In genomic region chr11:59694533-59694932, GRCm38 (mm10) we compare ENCODE assay signal across 11 mouse cellular contexts. TPM values are rescaled to one million over a fixed set of nuclear protein-coding genes. Genes with fewer than 3 reads are reported as not detected.
DNase-seq lines count a peak whose midpoint lies in the region; ATAC-seq and TF ChIP-seq lines count a peak whose summit lies in the region.
"Had no signal": no experiment of that assay in that cellular context is flagged by ENCODE, and none has a peak within 500 bp of the region (broad histone marks: within the 10 kb centered on the region; RNA-seq: fewer than 3 reads in every experiment).

No protein-coding gene starts in this region.

- H3K4me1 ChIP-seq in forebrain, postnatal 0 days (ENCODE audit: insufficient read depth) = no peaks in the 10 kb centered on the region
- H3K4me1 ChIP-seq in forebrain, embryonic 10.5 days = peaks cover 4% of the 10 kb centered on the region
- H3K4me1 ChIP-seq in neural tube, embryonic 14.5 days (ENCODE audit: control insufficient read depth, insufficient read depth, low read length) = peaks cover 10% of the 10 kb centered on the region; the same call in 1 of the 2 replicates
- peaks cover 12% of the 10 kb centered on the region for H3K4me1 ChIP-seq in neural tube, embryonic 15.5 days
- no peaks in the 10 kb centered on the region for H3K4me1 ChIP-seq in forebrain, embryonic 11.5 days (replicated peaks; ENCODE audit: control insufficient read depth, insufficient read depth, low read length)
- H3K4me1 ChIP-seq: midbrain, embryonic 13.5 days had no signal

- ATAC-seq in forebrain, postnatal 0 days = no peak
- no peak; the same call in 1 of the 2 replicates for ATAC-seq in neural tube, embryonic 14.5 days (ENCODE audit: low read depth)
- ATAC-seq in neural tube, embryonic 15.5 days (ENCODE audit: low FRiP score) = no peak
- ATAC-seq in forebrain, embryonic 11.5 days (replicated peaks; ENCODE audit: low FRiP score) = no peak
- ATAC-seq: midbrain, embryonic 13.5 days had no signal

- H3K4me3 ChIP-seq in forebrain, postnatal 0 days (ENCODE audit: low read depth, low read length) = no peak overlapping the region
- H3K4me3 ChIP-seq in forebrain, embryonic 10.5 days = no peak overlapping the region
- H3K4me3 ChIP-seq in neural tube, embryonic 14.5 days (ENCODE audit: low read depth, low read length) = no peak overlapping the region
- no peak overlapping the region for H3K4me3 ChIP-seq in neural tube, embryonic 15.5 days (replicated peaks)
- H3K4me3 ChIP-seq in forebrain, embryonic 11.5 days (ENCODE audit: low read depth, low read length) = no peak overlapping the region
- H3K4me3 ChIP-seq: limb, embryonic 13.5 days; midbrain, embryonic 13.5 days had no signal

- whole genome bisulfite sequencing in forebrain, postnatal 0 days = 38% methylated on average over 1 of the region's 1 CpGs
- 93% methylated on average over 1 of the region's 1 CpGs for WGBS in forebrain, embryonic 10.5 days
- WGBS in neural tube, embryonic 14.5 days = 59% methylated on average over 1 of the region's 1 CpGs
- 68% methylated on average over 1 of the region's 1 CpGs for WGBS in neural tube, embryonic 15.5 days
- WGBS in forebrain, embryonic 11.5 days = 94% methylated on average over 1 of the region's 1 CpGs

- H3K9ac ChIP-seq in forebrain, postnatal 0 days = no peak overlapping the region
- H3K9ac ChIP-seq in neural tube, embryonic 14.5 days (replicated peaks; ENCODE audit: low read depth, low read length) = no peak overlapping the region
- H3K9ac ChIP-seq in neural tube, embryonic 15.5 days (replicated peaks) = no peak overlapping the region
- no peak overlapping the region for H3K9ac ChIP-seq in forebrain, embryonic 11.5 days (ENCODE audit: low read length)
- H3K9ac ChIP-seq: limb, embryonic 13.5 days; midbrain, embryonic 13.5 days had no signal

- intact Hi-C loops in heart, postnatal 10 days (cut with DNase I) = no loop called here

- no peak overlapping the region for H3K27ac ChIP-seq in forebrain, postnatal 0 days (ENCODE audit: low read depth, low read length)
- no peak overlapping the region for H3K27ac ChIP-seq in forebrain, embryonic 10.5 days
- H3K27ac ChIP-seq in neural tube, embryonic 14.5 days (ENCODE audit: low read depth, low read length) = peak overlapping the region; percentile 22; the same call in 1 of the 2 replicates
- H3K27ac ChIP-seq in neural tube, embryonic 15.5 days (replicated peaks) = no peak overlapping the region
- H3K27ac ChIP-seq in forebrain, embryonic 11.5 days (ENCODE audit: low read depth, low read length) = no peak overlapping the region
- H3K27ac ChIP-seq: limb, embryonic 13.5 days; midbrain, embryonic 13.5 days had no signal

- TF ChIP-seq CTCF in forebrain, postnatal 0 days (IDR thresholded peaks at IDR 0.05; ENCODE audit: low read depth) = no peak

- no peaks in the 10 kb centered on the region for H3K27me3 ChIP-seq in forebrain, postnatal 0 days (ENCODE audit: insufficient read depth, low read length)
- H3K27me3 ChIP-seq in forebrain, embryonic 10.5 days (ENCODE audit: poor library complexity, severe bottlenecking) = no peaks in the 10 kb centered on the region
- no peaks in the 10 kb centered on the region for H3K27me3 ChIP-seq in neural tube, embryonic 14.5 days (ENCODE audit: control insufficient read depth, insufficient read depth, low read length)
- no peaks in the 10 kb centered on the region for H3K27me3 ChIP-seq in neural tube, embryonic 15.5 days (replicated peaks)
- no peaks in the 10 kb centered on the region for H3K27me3 ChIP-seq in forebrain, embryonic 11.5 days (ENCODE audit: control insufficient read depth, insufficient read depth, low read length)
- H3K27me3 ChIP-seq: limb, embryonic 13.5 days; midbrain, embryonic 13.5 days had no signal

- H3K9me3 ChIP-seq in forebrain, postnatal 0 days (ENCODE audit: low read length) = no peaks in the 10 kb centered on the region
- no peaks in the 10 kb centered on the region for H3K9me3 ChIP-seq in forebrain, embryonic 10.5 days
- H3K9me3 ChIP-seq in neural tube, embryonic 14.5 days (ENCODE audit: control insufficient read depth, low read length) = no peaks in the 10 kb centered on the region
- no peaks in the 10 kb centered on the region for H3K9me3 ChIP-seq in neural tube, embryonic 15.5 days (replicated peaks)
- no peaks in the 10 kb centered on the region for H3K9me3 ChIP-seq in forebrain, embryonic 11.5 days (ENCODE audit: control insufficient read depth, low read length)
- H3K9me3 ChIP-seq: limb, embryonic 13.5 days; midbrain, embryonic 13.5 days had no signal

- DNase-seq in forebrain, postnatal 0 days = peak; percentile 13
- DNase-seq in forebrain, embryonic 10.5 days (ENCODE audit: extremely low spot score, low spot score) = no peak
- peak; percentile 47 to 56 for DNase-seq in heart, postnatal 10 days
- peak; percentile 49 to 56 for DNase-seq in lung, postnatal 4 days
- no peak for DNase-seq in embryo, embryonic 11 days
- no peak for DNase-seq in forebrain, embryonic 11.5 days (ENCODE audit: low spot score)
- DNase-seq: right cerebral cortex, adult 18-20 months had no signal

- H3K36me3 ChIP-seq in forebrain, postnatal 0 days (ENCODE audit: insufficient read depth) = peaks cover 26% of the 10 kb centered on the region
- peaks cover 39% of the 10 kb centered on the region for H3K36me3 ChIP-seq in forebrain, embryonic 10.5 days (replicated peaks)
- H3K36me3 ChIP-seq in neural tube, embryonic 14.5 days (ENCODE audit: control insufficient read depth, insufficient read depth, low read length) = peaks cover 8% of the 10 kb centered on the region; the same call in 1 of the 2 replicates
- peaks cover 25% of the 10 kb centered on the region for H3K36me3 ChIP-seq in neural tube, embryonic 15.5 days
- no peaks in the 10 kb centered on the region; the same call in 1 of the 2 replicates for H3K36me3 ChIP-seq in forebrain, embryonic 11.5 days (ENCODE audit: control insufficient read depth, insufficient read depth, low read length)

- no peak overlapping the region for H3K4me2 ChIP-seq in forebrain, postnatal 0 days (ENCODE audit: low read depth)
- no peak overlapping the region for H3K4me2 ChIP-seq in neural tube, embryonic 14.5 days (ENCODE audit: low read depth, low read length)
- H3K4me2 ChIP-seq in neural tube, embryonic 15.5 days = no peak overlapping the region
- no peak overlapping the region for H3K4me2 ChIP-seq in forebrain, embryonic 11.5 days (ENCODE audit: low read depth, low read length, severe bottlenecking)
- H3K4me2 ChIP-seq: limb, embryonic 13.5 days; midbrain, embryonic 13.5 days had no signal

RNA-seq across cellular contexts. Expression of gene Mprip, which starts 33.4 kb away (rescaled TPM):
- total RNA-seq in forebrain, postnatal 0 days (2014; rRNA removed) = 191 and 205 TPM in 2 replicates
- polyA plus RNA-seq in forebrain, postnatal 0 days (2015; fragmentation: Nextera tagmentation; extraction: Ambion mirVana) = 62.0 and 62.2 TPM in 2 replicates
- polyA plus RNA-seq in forebrain, embryonic 10.5 days (2016; fragmentation: Nextera tagmentation; extraction: Ambion mirVana) = 24.8 and 28.3 TPM in 2 replicates
- 54.6 and 61.9 TPM in 2 replicates for polyA plus RNA-seq in neural tube, embryonic 14.5 days (2014; fragmentation: Nextera tagmentation; extraction: Ambion mirVana)
- polyA plus RNA-seq in neural tube, embryonic 15.5 days (2015; fragmentation: Nextera tagmentation; extraction: Ambion mirVana) = 46.8 and 65.8 TPM in 2 replicates
- total RNA-seq in heart, postnatal 10 days (2021) = 100 to 1,000 TPM; 210 to 229 TPM
- polyA plus RNA-seq in forebrain, embryonic 11.5 days (2014; fragmentation: Nextera tagmentation; extraction: Ambion mirVana) = 97.6 and 104 TPM in 2 replicates

Comparison
In these comparisons a context has a peak if more than half of its experiments do, and no peak if none do; other contexts are left out.
1. DNase-seq: peak in forebrain, postnatal 0 days (single experiment), heart, postnatal 10 days (2 of 2) and lung, postnatal 4 days (2 of 2); none in forebrain, embryonic 10.5 days (single experiment), embryo, embryonic 11 days (single experiment) and forebrain, embryonic 11.5 days (single experiment).